Mouse (Mus musculus) right cerebral cortex, postnatal 36 days (tissue): ENCODE data around the gene Nosip.
"Not testable (repeated sequence)": the region's sequence is repeated elsewhere in the genome, so short reads cannot be mapped to it uniquely, and the experiment has no call there.

Experiments
- DNase-seq, 2 experiments: peaks; one replicate each; pipeline ENCODE4 v3.0.0; 2022; ENCODE audit warnings: low spot score in 2 of 2, mixed read lengths in 1 of 2

The Nosip gene

GRCm38 (mm10) chr7:45090251-45090977, 28.2 kb downstream of the Nosip start:
- DNase-seq, result no peak

- no peak for DNase-seq
Measured at GRCm38 (mm10) chr7:45091001-45091990, 29.1 kb downstream of the Nosip start.

- no peak for DNase-seq
Measured at GRCm38 (mm10) chr7:45092048-45092447, 29.8 kb downstream of the Nosip start, which contains the start of gene Rcn3. Rcn3 (minus strand) TSS chr7:45092221.

- no peak for DNase-seq
Measured at GRCm38 (mm10) chr7:45092828-45093515, 30.7 kb downstream of the Nosip start.

- no peak for DNase-seq
Measured at GRCm38 (mm10) chr7:45093516-45093905, 31.3 kb downstream of the Nosip start.

- no peak for DNase-seq
Measured at GRCm38 (mm10) chr7:45094121-45094520, 31.9 kb downstream of the Nosip start.

- no peak for DNase-seq
Measured at GRCm38 (mm10) chr7:45095367-45095766, 33.1 kb downstream of the Nosip start.

- DNase-seq, result not testable (repeated sequence)
Measured at GRCm38 (mm10) chr7:45095965-45096364, 33.7 kb downstream of the Nosip start.

GRCm38 (mm10) chr7:45097479-45097878, 35.2 kb downstream of the Nosip start:
- DNase-seq, result no peak

GRCm38 (mm10) chr7:45098541-45099240, 36.5 kb downstream of the Nosip start:
- no peak for DNase-seq

- DNase-seq, result no peak
Measured at GRCm38 (mm10) chr7:45100046-45100445, 37.8 kb downstream of the Nosip start.

- no peak for DNase-seq
Measured at GRCm38 (mm10) chr7:45102441-45102840, 40.2 kb downstream of the Nosip start.

- DNase-seq, result no peak
Measured at GRCm38 (mm10) chr7:45102940-45103585, 40.8 kb downstream of the Nosip start.

- DNase-seq, result peak in 1 of 2 experiments; percentile 48
Measured at GRCm38 (mm10) chr7:45103652-45104180, 41.5 kb downstream of the Nosip start, which contains the start of gene Fcgrt. Fcgrt (minus strand) TSS chr7:45103851.

GRCm38 (mm10) chr7:45104941-45105340, 42.7 kb downstream of the Nosip start:
- no peak for DNase-seq

- no peak for DNase-seq
Measured at GRCm38 (mm10) chr7:45105491-45105890, 43.3 kb downstream of the Nosip start.

GRCm38 (mm10) chr7:45106441-45106840, 44.2 kb downstream of the Nosip start:
- no peak for DNase-seq

GRCm38 (mm10) chr7:45107052-45107645, 44.9 kb downstream of the Nosip start:
- DNase-seq, result no peak

GRCm38 (mm10) chr7:45110089-45110488, 47.9 kb downstream of the Nosip start:
- DNase-seq, result not testable (repeated sequence)

- no peak for DNase-seq
Measured at GRCm38 (mm10) chr7:45111940-45112339, 49.7 kb downstream of the Nosip start.
